Mouse (Mus musculus) left cerebral cortex, adult 18-20 months (tissue): ENCODE data around the gene Rpl5. TPM values are rescaled to one million over a fixed set of nuclear protein-coding genes. Genes with fewer than 3 reads are reported as not detected.
"Not testable (repeated sequence)": the region's sequence is repeated elsewhere in the genome, so short reads cannot be mapped to it uniquely, and the experiment has no call there.

Source experiments
- DNase-seq, 2 experiments: peaks; one replicate each; pipeline ENCODE4 v3.0.0; 2021 to 2022; ENCODE audit warnings: low spot score in 2 of 2, mixed read lengths in 1 of 2
- total RNA-seq, 2 experiments: library from RNA; stranded (reverse); gene quantifications; 2 replicates each; pipeline ENCODE4 v1.2.3; 2021

The Rpl5 gene
- total RNA-seq, 2 experiments from 2014 or later: 48.6 to 54.7 TPM

DNA sequence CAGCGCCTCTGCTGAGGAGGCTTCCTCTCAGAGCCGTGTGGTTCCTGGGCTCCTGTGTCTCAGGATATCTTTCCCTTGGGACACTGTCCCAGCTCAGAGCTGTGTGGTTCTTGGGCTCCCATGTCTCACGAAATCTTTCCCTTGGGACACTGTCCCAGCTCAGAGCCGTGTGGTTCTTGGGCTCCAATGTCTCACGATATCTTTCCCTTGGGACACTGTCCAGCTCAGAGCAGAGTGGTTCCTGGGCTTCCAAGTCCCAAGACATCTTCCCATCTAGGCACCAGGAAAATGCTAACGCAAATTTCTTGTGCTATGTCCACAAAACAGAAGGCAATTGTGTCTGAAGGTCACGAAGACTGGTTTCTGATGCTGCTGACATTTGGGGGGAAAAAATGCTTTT is 5.6 kb upstream of the Rpl5 start:
- no peak for DNase-seq

DNA sequence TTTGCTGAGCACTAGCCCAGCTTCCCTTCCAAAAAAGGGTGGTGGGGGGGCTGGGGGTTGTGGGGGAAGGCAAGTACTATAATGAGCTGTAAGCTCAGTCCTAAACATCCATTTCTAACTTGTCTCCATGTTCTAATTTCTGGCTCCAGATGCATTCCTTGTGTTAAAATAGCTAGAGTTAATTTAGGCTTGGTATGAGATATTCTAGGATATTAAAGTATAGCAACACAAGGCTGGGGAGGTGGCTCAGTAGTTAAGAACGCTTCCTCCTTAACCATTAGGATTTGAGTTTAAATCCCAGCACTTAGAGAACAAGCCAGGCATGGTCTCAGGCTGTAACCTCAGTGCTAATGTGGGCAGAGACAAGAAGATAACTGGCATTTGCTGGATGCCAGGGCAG is 4.0 kb upstream of the Rpl5 start:
- no peak for DNase-seq

DNA sequence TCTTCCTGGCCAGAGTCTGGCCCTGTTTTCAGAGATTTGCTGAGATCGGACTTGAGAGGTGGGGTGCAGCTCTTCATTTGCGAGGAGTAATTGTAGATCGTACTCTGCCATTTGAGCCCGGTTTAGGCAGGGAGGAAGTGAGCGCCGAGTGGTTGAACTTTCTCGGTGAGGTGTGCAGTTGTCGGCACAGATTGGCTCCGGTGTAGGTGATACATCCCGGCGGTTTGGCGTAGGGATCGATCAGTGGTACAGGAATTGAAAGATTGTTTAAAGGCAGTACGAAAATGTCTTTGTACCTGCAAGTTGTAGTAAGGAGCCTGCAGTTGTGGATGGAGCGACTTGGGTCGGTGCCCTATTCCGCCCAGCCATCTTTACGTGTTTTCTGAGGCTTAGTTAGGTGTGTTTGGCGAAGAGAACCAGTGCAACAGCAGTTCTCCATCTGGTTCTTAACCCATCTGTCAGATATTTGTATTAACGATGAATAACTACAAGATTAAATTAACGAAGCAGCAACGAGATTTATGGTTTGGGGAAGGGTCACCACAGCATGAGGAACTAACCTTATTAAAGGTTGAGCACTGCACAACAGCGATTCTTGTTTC is 813 bp downstream of the Rpl5 start:
- DNase-seq: peak in 1 of 2 experiments; percentile 11

DNA sequence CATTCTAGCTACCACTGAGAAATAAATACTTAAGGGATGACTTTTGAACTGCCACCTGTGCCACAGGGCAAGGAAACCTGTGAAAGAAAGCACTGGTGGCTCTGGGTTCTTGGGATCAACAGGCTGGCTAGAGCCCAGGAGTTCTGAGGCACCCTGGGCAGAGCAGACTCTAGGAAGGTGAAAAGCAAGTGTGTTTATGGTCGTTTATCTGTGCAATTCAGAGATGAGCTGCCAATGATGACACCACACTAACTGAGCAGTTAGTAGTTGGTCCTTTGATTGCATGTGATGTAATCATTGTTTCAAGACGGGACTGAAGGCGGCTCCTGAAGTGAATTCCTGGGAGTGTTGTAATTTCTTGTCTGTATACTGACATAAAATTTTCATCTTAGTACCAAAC is 4.0 kb downstream of the Rpl5 start:
- DNase-seq: no peak

DNA sequence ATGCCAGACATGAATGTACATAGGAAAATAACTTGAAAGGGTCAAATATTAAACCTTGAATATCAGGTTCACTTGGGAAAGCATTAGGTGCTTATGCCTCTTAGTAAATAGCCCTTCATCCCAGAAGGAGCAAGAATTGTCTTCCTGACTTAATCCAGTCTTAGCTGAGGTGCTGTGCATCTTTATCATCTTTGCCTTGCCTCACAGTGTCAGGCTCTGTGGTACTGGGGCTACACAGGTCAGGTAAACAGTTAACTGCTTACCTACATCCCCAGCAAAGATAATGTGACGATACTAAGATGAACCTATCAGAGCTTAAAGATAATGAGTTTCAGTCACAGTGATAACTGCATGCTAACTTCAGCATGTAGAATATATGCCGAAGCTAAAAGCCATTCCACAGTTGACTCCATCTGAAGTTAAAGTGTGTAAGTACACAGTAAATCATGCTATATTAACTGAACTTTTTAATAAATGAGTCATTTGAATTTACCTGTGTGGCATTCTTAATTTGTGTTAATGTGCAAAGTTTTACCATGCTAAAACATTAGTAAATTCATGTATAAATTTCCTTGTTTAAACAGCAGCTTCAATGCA is 8.3 kb downstream of the Rpl5 start:
- DNase-seq: no peak

DNA sequence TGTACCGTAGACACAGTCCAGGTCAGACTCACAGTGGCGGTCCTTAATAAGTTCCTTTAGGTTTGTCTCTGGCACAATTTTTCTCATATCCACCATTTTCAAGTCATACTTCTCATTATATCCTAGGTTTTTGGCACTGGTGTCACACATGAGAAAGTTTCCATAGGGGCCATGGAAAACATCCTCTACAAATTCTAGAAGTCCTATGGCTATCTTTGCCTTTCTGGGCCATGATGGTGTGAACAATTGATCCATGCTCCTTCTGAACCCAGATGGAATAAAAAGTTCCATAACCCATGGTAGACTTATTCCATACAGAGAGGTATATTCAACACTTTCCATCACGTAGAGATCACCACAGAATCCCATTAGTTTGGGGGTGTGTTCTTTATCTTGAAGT is 9.4 kb downstream of the Rpl5 start:
- DNase-seq: no peak

DNA sequence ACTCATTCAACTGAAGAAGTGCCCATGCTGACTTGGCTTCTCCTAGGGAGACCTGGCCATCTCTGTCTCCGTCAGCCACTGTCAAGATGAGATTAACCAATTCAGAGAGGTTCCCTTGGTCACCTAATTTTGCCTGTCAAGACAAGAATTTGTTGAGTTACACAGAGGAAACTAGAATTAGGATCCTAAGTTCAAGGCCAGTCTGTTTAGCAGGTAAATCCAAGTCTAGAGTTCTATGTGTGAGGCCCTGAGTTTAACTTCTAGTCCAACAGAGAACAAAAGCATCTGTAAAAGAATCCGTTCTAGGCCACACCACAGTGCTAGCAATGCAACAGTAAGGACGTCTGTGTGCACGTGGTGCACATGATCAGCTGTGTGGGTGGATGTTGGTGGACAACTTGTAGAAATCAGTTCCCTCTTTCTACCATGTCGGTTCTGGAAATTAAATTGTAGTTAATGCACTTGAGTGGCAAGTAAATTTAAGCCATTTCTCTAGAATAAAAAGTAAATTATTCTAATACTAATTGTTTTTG is 9.8 kb downstream of the Rpl5 start:
- DNase-seq: no peak

DNA sequence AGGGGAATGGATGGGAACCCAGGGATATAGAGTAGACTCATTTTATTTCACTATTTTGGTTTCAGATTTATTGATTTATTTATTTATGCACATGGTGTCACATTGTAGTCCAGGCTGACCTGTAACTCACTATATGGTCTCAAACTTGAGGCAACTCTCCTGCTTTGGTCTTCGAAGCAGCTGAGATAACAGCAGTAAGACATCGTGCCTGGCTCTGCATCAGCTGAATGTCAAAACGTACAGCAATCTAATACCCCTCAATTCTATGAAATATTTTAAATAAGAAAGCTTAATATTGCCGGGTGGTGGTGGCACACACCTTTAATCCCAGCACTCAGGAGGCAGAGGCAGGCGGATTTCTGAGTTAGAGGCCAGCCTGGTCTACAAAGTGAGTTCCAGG is 10.7 kb downstream of the Rpl5 start:
- no peak for DNase-seq

DNA sequence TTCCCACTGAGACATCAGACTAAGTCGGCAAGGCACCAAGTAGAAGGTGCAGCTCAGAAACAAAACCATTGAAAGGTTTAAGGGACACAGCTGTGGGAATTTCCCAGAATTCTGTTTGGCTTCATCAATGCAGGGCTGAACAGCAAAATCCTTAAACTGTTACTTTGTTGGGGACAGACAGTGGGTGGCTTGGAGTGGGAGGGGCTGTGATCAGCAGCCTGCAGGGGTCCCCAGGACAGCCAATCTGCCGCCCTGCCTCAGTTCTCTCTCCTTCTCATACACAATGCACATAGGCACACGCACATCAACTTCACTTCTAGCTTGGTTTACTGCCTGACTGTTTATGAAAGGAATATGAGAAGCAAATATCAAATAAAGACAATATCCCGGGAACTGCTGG is 15.0 kb downstream of the Rpl5 start:
- DNase-seq: no peak

DNA sequence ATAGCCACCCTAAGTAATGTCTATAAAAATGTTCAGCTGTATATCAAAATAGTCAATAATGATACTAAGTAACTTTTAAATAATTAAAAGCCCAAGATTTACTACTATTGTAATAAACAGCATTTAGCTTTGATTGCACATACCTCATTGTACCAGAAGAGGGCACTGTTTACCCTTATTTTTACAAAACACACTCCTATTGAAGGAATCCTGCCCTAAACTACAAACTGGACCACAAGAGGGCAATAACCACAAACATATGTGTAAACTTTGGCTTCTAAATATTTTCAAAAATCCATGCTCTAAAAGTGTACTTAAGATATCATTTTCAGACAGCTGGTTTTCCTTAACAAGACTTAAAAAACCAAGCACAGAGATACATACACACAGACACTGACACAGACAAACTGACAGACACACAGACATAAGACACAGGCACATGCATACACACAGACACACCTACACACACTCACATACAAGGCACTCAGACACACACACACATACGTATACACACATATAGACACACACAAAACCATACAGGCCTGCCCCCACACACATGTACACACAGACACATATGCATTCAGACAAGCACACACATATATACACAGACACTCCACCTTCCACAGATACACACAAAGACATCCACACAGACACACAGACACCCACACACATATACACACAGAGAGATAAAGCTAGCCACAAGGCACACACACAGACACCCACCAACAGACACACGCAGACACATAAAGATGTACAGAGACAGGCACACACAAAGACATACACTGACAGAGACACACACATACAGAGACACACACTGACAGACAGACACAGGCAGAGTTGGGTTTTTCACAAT is 21.3 kb downstream of the Rpl5 start:
- DNase-seq: peak in 1 of 2 experiments; percentile 57

DNA sequence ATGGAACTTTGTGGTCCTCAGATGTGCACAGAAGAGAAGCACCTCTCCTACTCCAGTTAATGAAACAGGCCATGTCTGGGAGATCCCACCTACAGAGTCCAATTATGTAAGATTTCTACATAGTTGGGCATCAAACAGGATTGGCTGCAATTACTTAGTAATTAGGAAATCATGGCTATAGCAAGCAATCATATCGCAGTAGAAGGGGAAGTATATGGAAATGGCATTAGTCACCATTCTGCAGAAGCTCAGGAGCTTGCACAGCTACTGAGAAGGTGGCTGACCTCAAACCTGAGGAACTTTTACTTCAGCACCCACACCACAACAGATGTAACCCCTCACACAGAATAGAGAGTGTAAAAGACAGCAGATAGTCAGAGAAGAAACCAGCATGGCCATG is 22.5 kb downstream of the Rpl5 start:
- DNase-seq: no peak

DNA sequence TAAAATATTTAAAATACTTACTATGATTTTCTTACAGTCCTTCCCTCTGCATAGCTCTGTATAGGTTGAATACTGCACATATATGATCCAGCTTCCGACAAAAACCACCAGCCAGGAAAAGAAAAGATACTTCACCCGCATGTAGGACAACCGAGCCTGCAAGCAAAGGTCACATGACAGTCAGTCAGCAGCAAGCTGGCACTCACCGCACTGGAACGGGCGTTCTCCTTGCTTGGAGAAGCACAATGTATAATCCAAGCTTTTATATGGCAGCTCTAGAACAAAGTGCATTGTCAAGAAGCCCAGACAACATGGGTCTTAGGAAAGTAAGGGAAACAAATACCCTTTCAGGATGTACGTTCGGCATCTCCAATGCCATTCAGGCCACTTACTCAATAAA is 24.3 kb downstream of the Rpl5 start:
- DNase-seq: no peak

DNA sequence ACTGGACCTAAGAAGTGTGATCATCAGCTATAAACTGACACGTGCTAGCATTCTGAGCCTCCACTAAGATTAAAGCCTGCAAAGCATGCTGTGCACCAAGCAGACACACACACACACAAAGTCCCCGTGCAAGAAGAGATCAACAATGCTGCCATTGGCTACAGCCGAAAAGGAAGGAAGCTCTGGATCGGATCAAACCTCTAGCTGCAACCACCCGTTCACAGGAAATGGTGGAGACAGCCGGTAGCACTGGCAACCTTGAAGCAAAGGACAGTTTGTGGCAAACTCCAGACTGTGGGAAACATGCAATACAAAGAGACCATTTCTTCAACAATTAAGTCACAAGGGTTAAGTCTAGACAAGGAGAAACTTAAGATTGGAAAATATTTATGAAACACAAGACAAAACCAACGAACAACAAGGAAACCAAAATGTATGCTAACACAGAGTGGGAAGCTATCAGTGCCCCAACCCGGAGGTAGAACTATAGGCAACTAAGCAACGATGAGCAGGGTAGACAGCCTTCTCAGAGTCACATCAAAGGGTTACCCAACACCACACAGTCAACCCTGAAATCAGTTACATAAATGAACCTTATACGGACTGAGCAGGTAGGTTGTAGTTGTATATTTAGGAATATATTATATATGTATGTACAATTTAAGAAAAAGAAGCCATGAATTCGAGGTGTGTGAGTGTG is 26.4 kb downstream of the Rpl5 start:
- DNase-seq: no peak

DNA sequence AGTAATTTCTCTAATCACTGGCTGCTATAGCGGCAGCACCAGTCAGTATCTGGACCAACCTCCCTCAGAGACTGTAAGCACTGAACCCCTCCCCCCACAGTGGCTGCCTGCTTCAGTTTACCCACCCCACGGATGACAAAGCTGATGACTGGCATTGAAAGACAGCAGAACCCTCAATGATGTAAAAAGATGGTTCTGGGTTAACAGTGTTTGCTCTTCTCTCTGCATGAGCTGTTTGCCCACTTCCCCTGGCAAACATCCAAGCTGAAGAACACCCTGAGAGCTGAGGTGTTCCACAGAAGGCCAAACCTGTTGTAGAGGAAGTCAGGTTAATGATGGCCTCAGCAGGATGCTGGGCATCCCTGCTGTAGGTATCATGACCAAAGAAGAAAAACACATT is 32.3 kb downstream of the Rpl5 start:
- no peak for DNase-seq

DNA sequence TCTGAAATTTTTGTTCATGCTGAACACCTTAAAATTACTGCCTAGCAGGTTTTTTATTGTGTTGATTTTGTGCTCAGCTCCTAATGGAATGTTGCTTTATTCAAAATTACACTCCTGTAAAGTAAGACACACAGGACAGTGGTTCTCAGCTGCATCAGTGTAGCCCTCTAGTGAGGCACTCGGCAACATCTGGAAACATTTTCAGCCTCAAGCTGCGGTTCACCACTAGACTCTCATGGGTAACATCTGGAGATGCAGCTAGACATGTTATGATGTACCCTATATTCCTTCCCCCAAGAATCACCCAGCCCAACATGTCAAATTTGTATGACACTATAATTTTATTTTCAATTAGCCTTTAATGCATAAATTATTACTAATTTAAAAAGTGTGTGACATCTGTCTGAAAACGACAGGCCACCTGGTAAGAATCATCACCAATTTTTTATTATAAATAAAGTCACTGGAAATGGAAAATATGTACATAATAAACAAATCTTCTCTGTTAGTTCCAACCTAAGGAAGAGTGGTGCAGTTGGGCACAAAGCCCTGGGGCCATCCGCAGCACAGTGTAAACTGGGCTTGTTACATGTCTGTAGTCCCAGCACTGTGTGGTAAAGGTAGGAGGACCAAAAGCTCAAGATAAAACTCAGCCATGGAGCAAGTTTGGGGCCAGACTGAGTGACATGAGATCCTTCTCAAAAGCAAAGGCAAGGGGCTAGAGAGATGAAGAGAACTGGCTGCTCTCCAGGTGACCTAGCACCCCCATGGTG is 33.1 kb downstream of the Rpl5 start:
- DNase-seq: no peak

DNA sequence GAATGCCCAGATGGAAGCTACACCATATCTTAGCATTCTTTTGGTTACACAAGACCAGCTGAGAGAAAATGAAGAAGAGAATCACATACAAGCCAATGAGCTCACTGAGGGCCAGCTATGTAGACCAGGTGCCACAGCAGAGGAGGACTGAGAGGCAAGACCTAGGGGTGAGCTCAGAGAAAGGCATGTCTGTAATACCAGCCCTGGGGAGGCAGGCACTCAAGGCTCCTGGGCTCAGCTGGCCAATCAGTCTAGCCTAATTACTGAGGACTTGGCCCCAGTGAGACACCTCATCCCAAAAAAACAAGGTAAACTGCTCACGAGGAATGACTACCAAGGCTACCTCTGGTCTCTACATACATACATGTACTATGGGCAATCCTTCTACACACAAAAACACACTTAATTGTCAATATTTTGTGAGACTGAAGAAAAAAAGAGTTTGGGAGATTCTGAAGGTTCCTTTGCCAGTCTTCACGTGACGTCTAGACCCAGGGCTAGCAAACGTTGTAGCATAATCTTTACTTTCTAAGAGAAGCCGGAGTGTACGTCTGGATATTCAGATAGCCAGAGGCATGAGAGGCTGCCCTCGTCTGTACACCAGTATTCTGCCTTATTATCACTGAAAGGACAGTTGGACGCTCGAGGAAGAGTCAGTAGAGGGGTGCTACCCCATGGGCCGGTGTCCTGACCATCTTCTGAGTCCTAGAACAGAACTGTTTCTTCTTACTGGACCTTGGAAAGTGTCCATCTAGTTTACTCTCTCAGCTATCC is 34.7 kb downstream of the Rpl5 start:
- DNase-seq: no peak

DNA sequence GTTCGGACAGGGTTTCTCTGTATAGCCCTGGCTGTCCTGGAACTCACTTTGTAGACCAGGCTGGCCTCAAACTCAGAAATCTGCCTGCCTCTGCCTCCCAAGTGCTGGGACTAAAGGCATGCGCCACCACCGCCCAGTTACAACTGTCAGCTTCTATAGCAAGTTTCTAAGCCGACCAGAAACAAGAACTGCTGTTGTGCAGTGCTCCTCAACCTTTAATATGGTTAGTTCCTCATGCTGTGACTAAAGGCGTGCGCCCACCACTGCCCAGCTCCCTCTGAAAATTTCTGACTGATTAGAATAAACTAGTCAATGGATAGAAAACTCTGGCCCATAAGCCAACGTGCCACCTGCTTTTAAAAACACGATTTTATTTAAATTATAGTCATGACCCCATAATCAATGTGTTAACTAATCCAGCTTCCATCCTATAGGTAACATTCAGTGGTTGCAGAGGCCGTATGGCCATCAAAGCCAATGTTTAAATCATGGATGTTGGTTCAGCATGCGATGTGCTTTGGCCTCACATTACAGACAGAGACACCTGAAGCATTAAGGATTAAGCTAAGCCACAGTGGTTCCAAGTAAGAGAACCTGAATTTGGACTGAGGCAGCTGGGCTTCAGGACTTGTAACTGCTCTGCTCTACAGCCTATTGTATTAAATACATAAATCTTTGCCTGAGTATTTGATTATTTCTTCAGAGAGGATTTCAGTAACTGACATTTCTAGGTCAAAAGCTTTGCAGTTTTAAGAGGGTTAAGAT is 36.5 kb downstream of the Rpl5 start:
- no peak for DNase-seq

DNA sequence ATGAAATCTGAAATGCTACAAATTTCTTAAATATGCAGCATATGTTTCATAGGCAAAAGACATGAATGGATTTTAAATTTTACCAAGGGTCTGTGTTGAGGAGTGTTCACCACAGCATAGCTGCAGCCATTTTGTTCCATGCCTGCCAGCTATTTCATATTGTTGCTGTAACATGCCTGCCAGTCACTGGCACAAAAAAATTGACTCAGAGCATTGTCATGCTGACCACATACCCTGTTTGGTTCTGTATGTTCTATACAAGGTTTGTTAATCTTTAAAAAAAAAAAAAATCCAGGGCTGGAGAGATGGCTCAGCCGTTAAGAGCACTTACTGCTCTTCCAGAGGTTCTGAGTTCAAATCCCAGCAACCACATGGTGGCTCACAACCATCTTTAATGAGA is 38.2 kb downstream of the Rpl5 start:
- DNase-seq: not testable (repeated sequence)

DNA sequence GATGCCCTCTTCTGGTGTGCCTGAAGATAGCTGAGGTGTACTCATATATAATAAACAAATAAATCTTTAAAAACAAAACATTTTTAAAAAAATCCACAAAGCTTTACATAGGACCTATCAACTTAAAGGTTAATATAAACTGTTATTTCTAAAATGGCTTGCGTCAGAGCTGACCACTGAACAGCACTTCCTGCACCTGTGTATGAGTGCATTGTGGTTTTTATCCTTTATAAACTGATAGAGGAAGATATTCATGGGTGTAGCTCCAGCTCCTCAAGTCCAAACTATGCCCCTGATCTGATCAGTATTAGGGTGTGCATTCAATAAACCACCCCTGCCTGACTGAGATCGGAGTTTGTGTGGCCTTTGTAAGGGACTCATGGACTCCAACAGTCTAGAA is 38.6 kb downstream of the Rpl5 start:
- no peak for DNase-seq
